Mouse (Mus musculus): ENCODE measurements around the gene Rasl11a.

DNA sequence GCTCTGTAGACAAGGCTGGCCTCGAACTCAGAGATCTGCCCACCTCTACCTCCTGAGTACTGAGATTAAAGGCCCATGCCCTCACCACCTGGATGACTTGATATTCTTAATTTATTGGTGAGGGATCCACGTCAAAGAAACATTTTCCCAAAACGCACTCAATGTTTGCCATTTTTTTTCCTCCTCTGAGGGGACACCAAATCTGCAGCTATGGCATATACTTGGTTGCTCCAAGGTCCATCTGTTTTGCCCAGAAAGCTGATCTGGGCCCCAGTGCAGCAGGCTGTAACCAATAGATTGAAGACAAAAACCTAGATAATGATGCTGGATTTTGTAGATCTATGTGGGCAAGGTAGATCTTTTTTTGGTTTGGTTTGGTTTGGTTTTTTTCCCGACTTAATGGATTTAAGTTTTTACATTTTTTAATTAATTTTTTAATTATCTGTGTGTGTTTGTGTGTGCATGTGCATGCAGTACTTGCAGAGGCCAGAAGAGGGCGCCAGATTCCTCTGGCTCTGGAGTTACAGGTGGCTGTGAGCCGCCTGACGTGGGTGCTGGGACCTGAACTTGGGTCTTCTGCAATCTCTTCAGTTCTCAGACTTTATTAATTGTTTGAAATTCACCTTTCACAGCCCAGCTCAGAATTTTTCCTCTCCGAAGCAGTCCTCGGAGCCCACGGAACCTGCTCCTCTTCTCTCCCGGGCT is 48.8 kb downstream of the Rasl11a start:
- TF ChIP-seq CTCF (IDR thresholded peaks at IDR 0.05; ENCODE audit: low read depth, low read length), result peak; percentile 56
- no peak for TF ChIP-seq POLR2A (IDR thresholded peaks at IDR 0.05; ENCODE audit: insufficient read depth, low read length)

Data from ES-Bruce4 (cell line).